Mouse (Mus musculus) neural tube, embryonic 11.5 days (tissue): Measurements from ENCODE around the gene Cxcr5. TPM values are rescaled to one million over a fixed set of nuclear protein-coding genes. Genes with fewer than 3 reads are reported as not detected.

Experiments
- ATAC-seq: fragments of 200-750 bp; cut with Nextera tagmentation; 2 replicates; pipeline ENCODE4 v1.8.0; 2017; ENCODE audit warnings: moderate number of reproducible peaks, mild to moderate bottlenecking, moderate TSS enrichment, moderate library complexity; ENCODE audit not compliant: insufficient read depth, low FRiP score, low TSS enrichment
- DNase-seq: peaks from one replicate; pipeline ENCODE4 v3.0.0-alpha.2; 2015; ENCODE audit warnings: low spot score
- H3K27ac ChIP-seq: fragments of 300-500 bp; sonication (generic); 2 replicates; pipeline ENCODE4 v1.5.1; 2014; ENCODE audit warnings: low read depth, mild to moderate bottlenecking, low read length
- H3K27me3 ChIP-seq: fragments of 300-500 bp; sonication (generic); 2 replicates; pipeline ENCODE4 v1.6.1; 2014; ENCODE audit warnings: mild to moderate bottlenecking, low read length, mixed read lengths; ENCODE audit not compliant: control insufficient read depth, insufficient read depth
- H3K36me3 ChIP-seq: fragments of 300-500 bp; sonication (generic); 2 replicates; pipeline ENCODE4 v1.6.1; 2014; ENCODE audit warnings: mild to moderate bottlenecking, low read length, moderate library complexity, mixed read lengths; ENCODE audit not compliant: control insufficient read depth, insufficient read depth
- H3K4me1 ChIP-seq: fragments of 300-500 bp; sonication (generic); 2 replicates; pipeline ENCODE4 v1.6.1; 2014; ENCODE audit warnings: low read length, mixed read lengths; ENCODE audit not compliant: control insufficient read depth, insufficient read depth
- H3K4me2 ChIP-seq: fragments of 300-500 bp; sonication (generic); 2 replicates; pipeline ENCODE4 v1.6.1; 2014; ENCODE audit warnings: low read depth, mild to moderate bottlenecking, moderate library complexity
- H3K4me3 ChIP-seq: fragments of 300-500 bp; sonication (generic); 2 replicates; pipeline ENCODE4 v1.5.1; 2014; ENCODE audit warnings: low read depth, low read length
- H3K9ac ChIP-seq: fragments of 300-500 bp; sonication (generic); 2 replicates; pipeline ENCODE4 v1.6.1; 2014; ENCODE audit warnings: mild to moderate bottlenecking, low read length
- H3K9me3 ChIP-seq: fragments of 300-500 bp; sonication (generic); 2 replicates; pipeline ENCODE4 v1.6.1; 2016; ENCODE audit warnings: low read length; ENCODE audit not compliant: control insufficient read depth
- WGBS: fragments of 180-500 bp; shearing (Covaris S2); extraction: QIAGEN DNeasy Blood & Tissue Kit; methylation state at CpG from one replicate; pipeline ENCODE4 v1.1.7; 2014; 5-methylcytosine and 5-hydroxymethylcytosine counted together
- polyA plus RNA-seq: library from polyadenylated mRNA; unstranded; fragments of >200 nt; fragmentation: Nextera tagmentation; extraction: Ambion mirVana; gene quantifications from 2 replicates; pipeline ENCODE4 v1.2.1, GENCODE M21; 2014

Cxcr5 gene
- polyA plus RNA-seq, 1 experiment from 2014 or later, result not detected

DNA sequence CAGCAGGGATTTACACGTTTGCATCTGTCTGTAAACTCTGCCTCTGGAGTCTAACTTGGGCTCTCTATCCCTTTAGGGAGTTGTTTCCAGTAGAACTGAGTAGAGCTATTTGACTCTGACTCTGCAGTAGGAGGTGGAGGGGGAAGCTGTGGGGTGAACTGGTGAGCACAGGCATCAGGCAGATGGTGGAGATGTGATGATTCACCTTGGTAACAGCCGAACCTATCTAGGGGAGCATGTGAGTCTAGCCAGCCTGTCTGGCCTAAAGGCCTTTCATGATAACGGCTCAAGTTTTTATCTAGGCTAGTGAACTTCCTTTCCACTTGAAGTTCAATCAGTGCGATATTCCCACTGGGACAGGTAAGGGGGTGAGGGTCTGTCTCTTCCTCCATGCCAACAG lies 44.3 kb downstream of the Cxcr5 start:
- H3K4me2 ChIP-seq, result no peak overlapping the region
- H3K36me3 ChIP-seq, result no peaks in the 10 kb centered on the region
- H3K9me3 ChIP-seq, result no peaks in the 10 kb centered on the region
- no peaks in the 10 kb centered on the region for H3K27me3 ChIP-seq
- DNase-seq, result no peak
- no peak overlapping the region for H3K27ac ChIP-seq
- H3K9ac ChIP-seq, result no peak overlapping the region
- ATAC-seq, result no peak
- no peaks in the 10 kb centered on the region for H3K4me1 ChIP-seq
- no peak overlapping the region for H3K4me3 ChIP-seq
- WGBS, result 69% methylated on average over 4 of the region's 4 CpGs

DNA sequence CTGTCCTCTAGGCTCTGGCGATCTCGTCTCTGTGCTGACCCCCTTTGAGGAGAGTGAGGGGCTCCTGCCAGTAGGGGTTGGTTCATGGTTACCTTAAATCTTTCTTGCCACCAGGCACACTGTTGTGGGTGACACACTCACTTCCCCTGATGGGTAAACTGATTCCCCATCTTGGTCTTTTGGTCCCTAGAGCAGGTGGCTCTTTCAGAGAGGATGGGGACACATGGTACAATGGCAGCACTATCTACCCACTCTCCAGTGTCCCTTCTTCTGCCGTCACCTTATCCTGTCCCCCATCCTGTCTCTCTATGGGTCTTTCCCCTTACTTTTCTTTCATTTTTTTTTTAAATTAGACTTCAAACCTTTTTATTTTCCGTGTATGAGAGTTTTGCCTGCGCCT lies 45.8 kb downstream of the Cxcr5 start:
- WGBS, result 88% methylated on average over 5 of the region's 5 CpGs
- no peak overlapping the region for H3K4me2 ChIP-seq
- no peaks in the 10 kb centered on the region for H3K36me3 ChIP-seq
- H3K27me3 ChIP-seq, result no peaks in the 10 kb centered on the region
- no peak overlapping the region for H3K27ac ChIP-seq
- ATAC-seq (no peak), DNase-seq (no peak)
- H3K9ac ChIP-seq, result no peak overlapping the region
- no peaks in the 10 kb centered on the region for H3K4me1 ChIP-seq
- H3K4me3 ChIP-seq, result no peak overlapping the region
- H3K9me3 ChIP-seq, result no peaks in the 10 kb centered on the region

GRCm38 (mm10) chr9:44515131-44515751 lies 46.4 kb downstream of the Cxcr5 start:
- 70% methylated on average over 12 of the region's 12 CpGs for WGBS
- Histone ChIP-seq H3K27me3 (no peaks in the 10 kb centered on the region), H3K36me3 (no peaks in the 10 kb centered on the region), H3K27ac (no peak overlapping the region), H3K9ac (no peak overlapping the region), H3K4me3 (no peak overlapping the region), H3K4me2 (no peak overlapping the region), H3K9me3 (no peaks in the 10 kb centered on the region), H3K4me1 (no peaks in the 10 kb centered on the region)
- ATAC-seq (no peak), DNase-seq (no peak)

GRCm38 (mm10) chr9:44514147-44514546 lies 47.5 kb downstream of the Cxcr5 start:
- Histone ChIP-seq H3K27ac (no peak overlapping the region), H3K4me3 (no peak overlapping the region), H3K36me3 (no peaks in the 10 kb centered on the region; the same call in 1 of the 2 replicates), H3K27me3 (no peaks in the 10 kb centered on the region), H3K4me1 (peaks cover 7% of the 10 kb centered on the region), H3K4me2 (no peak overlapping the region), H3K9me3 (no peaks in the 10 kb centered on the region), H3K9ac (no peak overlapping the region)
- 89% methylated on average over 5 of the region's 5 CpGs for WGBS
- no peak for ATAC-seq
- DNase-seq, result no peak

GRCm38 (mm10) chr9:44513610-44514009 lies 48.1 kb downstream of the Cxcr5 start:
- Histone ChIP-seq H3K9ac (no peak overlapping the region), H3K27me3 (no peaks in the 10 kb centered on the region), H3K4me2 (no peak overlapping the region), H3K36me3 (no peaks in the 10 kb centered on the region; the same call in 1 of the 2 replicates), H3K9me3 (no peaks in the 10 kb centered on the region), H3K27ac (no peak overlapping the region), H3K4me3 (no peak overlapping the region), H3K4me1 (peaks cover 8% of the 10 kb centered on the region)
- ATAC-seq (no peak), DNase-seq (no peak)
- WGBS, result 77% methylated on average over 20 of the region's 20 CpGs

DNA sequence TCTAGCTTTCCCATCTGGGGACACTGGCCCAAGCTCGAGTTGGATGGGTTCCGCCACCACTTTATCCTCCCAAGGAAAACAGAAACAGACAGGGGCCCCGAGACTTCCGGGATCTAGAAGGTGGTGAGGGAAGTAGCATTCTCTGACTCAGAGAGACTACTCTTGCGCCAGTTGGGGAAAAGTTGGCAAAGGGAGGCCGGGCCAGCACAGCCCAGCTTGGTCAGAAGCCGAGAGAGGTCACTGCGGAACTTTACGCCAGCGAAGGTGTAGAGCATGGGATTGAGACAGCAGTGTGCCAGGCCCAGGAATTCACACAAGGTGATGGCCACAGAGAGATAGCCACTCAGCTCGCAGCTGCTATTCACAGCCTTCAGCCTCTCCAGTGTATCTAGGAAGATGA lies 48.6 kb downstream of the Cxcr5 start:
- Histone ChIP-seq H3K9ac (no peak overlapping the region), H3K4me3 (no peak overlapping the region), H3K36me3 (no peaks in the 10 kb centered on the region; the same call in 1 of the 2 replicates), H3K9me3 (no peaks in the 10 kb centered on the region), H3K27ac (no peak overlapping the region), H3K4me2 (no peak overlapping the region), H3K27me3 (no peaks in the 10 kb centered on the region), H3K4me1 (peaks cover 8% of the 10 kb centered on the region)
- 87% methylated on average over 11 of the region's 11 CpGs for WGBS
- DNase-seq (no peak), ATAC-seq (no peak)

DNA sequence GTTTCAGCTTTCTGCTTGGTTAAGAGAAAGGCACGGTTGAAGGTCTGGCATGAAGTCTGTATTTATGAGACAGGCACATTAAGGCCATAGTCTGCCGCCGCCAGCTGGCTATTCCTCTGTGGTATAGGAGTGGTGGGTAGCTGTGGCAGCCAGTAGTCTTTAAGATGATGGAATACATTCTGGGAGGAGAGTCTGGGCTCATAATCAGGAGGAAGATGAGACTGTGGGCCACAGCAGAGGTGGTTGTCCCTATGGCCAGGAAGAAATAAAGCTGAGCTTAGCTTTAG lies 49.0 kb downstream of the Cxcr5 start:
- WGBS, result 89% methylated on average over 3 of the region's 3 CpGs
- no peak overlapping the region for H3K4me2 ChIP-seq

GRCm38 (mm10) chr9:44511935-44512716 lies 49.6 kb downstream of the Cxcr5 start:
- no peak overlapping the region for H3K27ac ChIP-seq
- peaks cover 8% of the 10 kb centered on the region for H3K4me1 ChIP-seq
- H3K4me3 ChIP-seq, result no peak overlapping the region
- no peaks in the 10 kb centered on the region; the same call in none of the 2 replicates for H3K36me3 ChIP-seq
- 79% methylated on average over 9 of the region's 9 CpGs for WGBS
- ATAC-seq (no peak), DNase-seq (no peak)
- H3K27me3 ChIP-seq, result no peaks in the 10 kb centered on the region
- H3K4me2 ChIP-seq, result no peak overlapping the region
- no peaks in the 10 kb centered on the region for H3K9me3 ChIP-seq
- H3K9ac ChIP-seq, result no peak overlapping the region

More for the DNA sequence above, 49.0 kb downstream of the Cxcr5 start:
- H3K9ac ChIP-seq, result no peak overlapping the region
- no peaks in the 10 kb centered on the region for H3K9me3 ChIP-seq
- H3K4me1 ChIP-seq, result peaks cover 8% of the 10 kb centered on the region
- ATAC-seq, result no peak
- no peaks in the 10 kb centered on the region for H3K27me3 ChIP-seq
- H3K36me3 ChIP-seq, result no peaks in the 10 kb centered on the region; the same call in none of the 2 replicates
- DNase-seq, result no peak
- H3K4me3 ChIP-seq, result no peak overlapping the region
- no peak overlapping the region for H3K27ac ChIP-seq
